Mouse (Mus musculus): ENCODE data around the gene Wfdc1.

- no peak for TF ChIP-seq CTCF (IDR thresholded peaks at IDR 0.05; ENCODE audit: borderline replicate concordance, control insufficient read depth, extremely low read depth, insufficient read depth, low read length, poor library complexity)
- TF ChIP-seq POLR2A (IDR thresholded peaks at IDR 0.05; ENCODE audit: control insufficient read depth, extremely low read depth, insufficient read depth, low read length, poor library complexity), result no peak
Measured at GRCm38 (mm10) chr8:119673976-119674555, 7.9 kb downstream of the Wfdc1 start.

Data from thymus, adult 2 months (tissue).